Mouse (Mus musculus) liver (tissue): Measurements from ENCODE around the gene Stk19.
"Not testable (repeated sequence)": the region's sequence is repeated elsewhere in the genome, so short reads cannot be mapped to it uniquely, and the experiment has no call there.

Experiments used
- DNase-seq: peaks from one replicate; pipeline ENCODE4 v3.0.0-alpha.2; 2020; ENCODE audit warnings: mixed read lengths

Stk19 gene

DNA sequence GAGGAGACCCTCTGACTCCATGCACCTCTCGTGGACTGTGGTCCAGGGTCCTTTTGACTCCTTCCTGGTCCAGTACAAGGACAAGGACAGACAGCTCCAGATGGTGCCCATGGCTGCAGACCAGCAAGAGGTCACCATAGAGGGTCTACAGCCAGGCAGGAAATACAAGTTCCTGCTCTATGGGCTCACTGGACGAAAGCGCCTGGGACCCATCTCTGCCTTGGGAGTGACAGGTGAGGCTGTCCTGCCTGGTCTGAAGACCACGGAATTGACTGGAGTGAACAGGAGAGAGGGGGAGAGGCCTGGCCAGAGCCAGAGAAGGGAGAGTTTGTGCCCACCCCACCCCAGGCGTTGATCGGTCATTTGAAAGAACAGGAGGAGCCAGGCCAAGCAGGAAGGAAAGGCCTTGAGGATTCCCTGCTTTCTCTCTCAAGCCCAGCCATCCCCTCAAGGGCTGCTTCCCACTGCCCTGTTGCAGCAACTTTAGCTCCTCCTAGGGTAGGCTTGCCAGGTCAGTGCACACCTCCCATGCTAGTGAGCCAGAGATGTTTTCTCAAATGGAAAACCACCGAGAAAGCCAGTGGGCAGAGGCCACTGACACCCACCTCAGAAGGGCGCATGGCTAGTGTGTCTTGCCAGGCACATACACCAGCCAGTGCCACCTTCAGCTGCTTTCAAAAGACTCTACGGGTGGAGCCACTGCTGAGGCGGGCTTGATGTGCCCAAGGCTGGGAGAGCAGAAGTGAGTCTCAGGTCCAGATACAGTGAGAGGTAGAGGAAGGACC lies 39.3 kb downstream of the Stk19 start:
- DNase-seq, result not testable (repeated sequence)

GRCm38 (mm10) chr17:34796311-34797140 lies 40.2 kb downstream of the Stk19 start:
- DNase-seq, result no peak

GRCm38 (mm10) chr17:34795633-34796032 lies 41.1 kb downstream of the Stk19 start:
- DNase-seq, result peak; percentile 25

DNA sequence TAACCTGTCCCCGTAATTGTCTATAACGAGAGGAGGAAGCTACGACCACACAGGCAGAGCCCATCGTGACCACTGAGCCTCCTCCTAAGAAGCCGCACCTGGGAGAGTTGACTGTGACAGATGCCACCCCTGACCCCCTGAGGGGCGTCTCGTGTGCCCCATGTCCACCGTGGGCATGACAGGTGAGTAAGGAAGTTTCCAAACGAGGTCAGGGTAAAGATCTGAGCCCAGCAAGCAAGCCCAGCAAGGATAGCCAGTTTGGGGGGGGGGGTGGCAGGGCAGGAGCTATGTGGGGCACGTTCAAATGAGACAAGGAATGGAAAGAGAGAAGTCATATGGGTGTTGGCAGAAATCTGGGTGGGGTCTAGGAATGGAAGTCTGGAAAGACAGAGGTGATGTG lies 41.7 kb downstream of the Stk19 start:
- DNase-seq, result no peak

- DNase-seq, result no peak
Observed at GRCm38 (mm10) chr17:34777680-34778325, 58.9 kb downstream of the Stk19 start.
